Mouse (Mus musculus): ENCODE results near the gene Sptbn1. TPM values are rescaled to one million over a fixed set of nuclear protein-coding genes. Genes with fewer than 3 reads are reported as not detected.

Gene Sptbn1
- polyA plus RNA-seq, 1 experiment from 2014 or later = 137 TPM

DNA sequence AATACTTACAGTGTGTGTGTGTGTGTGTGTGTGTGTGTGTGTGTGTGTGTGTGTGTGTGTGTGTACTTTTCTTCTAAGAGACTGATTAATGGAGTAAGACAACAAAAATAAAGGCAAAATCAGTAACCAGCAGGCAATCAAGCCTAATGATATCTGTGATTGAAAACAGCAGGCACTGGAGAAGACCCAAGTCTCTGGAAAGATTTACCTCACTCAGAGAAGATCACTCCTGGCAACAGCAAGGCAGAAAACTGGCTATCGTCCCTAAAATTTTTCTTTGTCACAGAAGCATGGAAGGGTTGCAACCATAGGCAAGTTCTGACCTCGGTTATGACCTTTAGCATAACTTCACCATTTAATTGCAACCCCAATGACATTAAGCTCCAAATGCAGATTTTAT is 112.1 kb downstream of the Sptbn1 start:
- H3K4me1 ChIP-seq (ENCODE audit: control insufficient read depth, insufficient read depth, low read length) = 0 out of 2 replicates have a peak, but pooled peaks cover 5% of the 10 kb centered on the region
- no peak overlapping the region for H3K9ac ChIP-seq (replicated peaks; ENCODE audit: low read depth, low read length)
- no peak for ATAC-seq (ENCODE audit: insufficient number of reproducible peaks, insufficient read depth, low FRiP score, low read depth)
- H3K9me3 ChIP-seq (ENCODE audit: control insufficient read depth, low read depth, low read length) = no peaks in the 10 kb centered on the region
- H3K36me3 ChIP-seq (ENCODE audit: control insufficient read depth, insufficient read depth, low read length) = peaks cover 32% of the 10 kb centered on the region
- WGBS = 73% methylated on average over 2 of the region's 2 CpGs
- no peak overlapping the region for H3K4me3 ChIP-seq (ENCODE audit: low read depth, low read length)
- no peaks in the 10 kb centered on the region for H3K27me3 ChIP-seq (ENCODE audit: control insufficient read depth, insufficient read depth, low read length)
- H3K4me2 ChIP-seq (replicated peaks; ENCODE audit: low read depth, low read length) = no peak overlapping the region
- no peak overlapping the region for H3K27ac ChIP-seq (ENCODE audit: low read length)

DNA sequence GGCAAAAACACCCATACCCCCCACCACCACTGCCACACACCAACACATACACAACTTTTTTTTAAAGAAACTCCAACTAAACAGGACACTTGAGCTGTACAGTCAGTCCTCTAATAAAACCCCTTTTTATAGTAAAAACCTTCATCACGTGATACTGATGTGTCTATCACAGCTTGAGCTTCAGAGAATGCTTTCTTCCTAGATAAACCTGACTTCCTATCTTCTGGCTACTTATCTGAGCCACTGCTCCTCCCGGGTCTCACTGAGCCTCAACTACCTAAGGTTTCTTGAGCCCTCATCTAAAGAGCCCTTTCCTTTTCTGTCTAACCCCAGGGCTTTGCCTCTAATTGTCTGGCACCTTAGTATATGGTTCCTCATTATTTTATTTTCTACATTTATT is 113.0 kb downstream of the Sptbn1 start:
- ATAC-seq (ENCODE audit: insufficient number of reproducible peaks, insufficient read depth, low FRiP score, low read depth) = no peak

GRCm38 (mm10) chr11:30148888-30149287 is 119.1 kb downstream of the Sptbn1 start:
- no peak overlapping the region for H3K9ac ChIP-seq (replicated peaks; ENCODE audit: low read depth, low read length)
- H3K27me3 ChIP-seq (ENCODE audit: control insufficient read depth, insufficient read depth, low read length) = no peaks in the 10 kb centered on the region
- peaks cover 74% of the 10 kb centered on the region for H3K36me3 ChIP-seq (ENCODE audit: control insufficient read depth, insufficient read depth, low read length)
- H3K27ac ChIP-seq (ENCODE audit: low read length) = no peak overlapping the region
- H3K4me3 ChIP-seq (ENCODE audit: low read depth, low read length) = no peak overlapping the region
- WGBS = 76% methylated on average over 5 of the region's 5 CpGs
- no peaks in the 10 kb centered on the region for H3K9me3 ChIP-seq (ENCODE audit: control insufficient read depth, low read depth, low read length)
- H3K4me2 ChIP-seq (replicated peaks; ENCODE audit: low read depth, low read length) = no peak overlapping the region
- no peaks in the 10 kb centered on the region for H3K4me1 ChIP-seq (ENCODE audit: control insufficient read depth, insufficient read depth, low read length)
- ATAC-seq (ENCODE audit: insufficient number of reproducible peaks, insufficient read depth, low FRiP score, low read depth) = no peak

More for the DNA sequence above, 113.0 kb downstream of the Sptbn1 start:
- Histone ChIP-seq H3K4me1 (ENCODE audit: control insufficient read depth, insufficient read depth, low read length) (0 out of 2 replicates have a peak, but pooled peaks cover 3% of the 10 kb centered on the region), H3K9ac (replicated peaks; ENCODE audit: low read depth, low read length) (no peak overlapping the region), H3K4me2 (replicated peaks; ENCODE audit: low read depth, low read length) (no peak overlapping the region), H3K9me3 (ENCODE audit: control insufficient read depth, low read depth, low read length) (no peaks in the 10 kb centered on the region), H3K4me3 (ENCODE audit: low read depth, low read length) (no peak overlapping the region), H3K27ac (ENCODE audit: low read length) (no peak overlapping the region), H3K36me3 (ENCODE audit: control insufficient read depth, insufficient read depth, low read length) (peaks cover 42% of the 10 kb centered on the region), H3K27me3 (ENCODE audit: control insufficient read depth, insufficient read depth, low read length) (no peaks in the 10 kb centered on the region)
- whole genome bisulfite sequencing = 95% methylated on average over 2 of the region's 2 CpGs

DNA sequence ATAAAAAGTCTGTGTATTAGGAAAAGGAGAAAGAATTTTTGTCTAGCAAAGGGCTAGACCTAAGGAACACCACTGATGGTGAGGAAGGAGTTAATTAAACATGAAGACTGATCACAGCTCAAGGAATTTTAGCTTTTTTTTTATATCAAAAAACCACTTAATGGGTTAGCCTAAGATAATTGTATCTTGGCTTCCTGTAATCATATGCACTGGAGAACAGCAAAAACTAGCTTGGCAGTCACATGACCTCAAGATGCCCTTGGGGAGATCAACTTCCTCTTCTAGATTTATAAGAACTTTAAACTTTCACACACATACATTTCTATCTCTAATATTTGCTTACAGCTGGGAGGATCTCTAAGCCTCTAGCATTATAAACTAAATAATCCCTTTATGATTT is 119.6 kb downstream of the Sptbn1 start:
- Histone ChIP-seq H3K9ac (replicated peaks; ENCODE audit: low read depth, low read length) (no peak overlapping the region), H3K4me2 (replicated peaks; ENCODE audit: low read depth, low read length) (no peak overlapping the region), H3K36me3 (ENCODE audit: control insufficient read depth, insufficient read depth, low read length) (peaks cover 70% of the 10 kb centered on the region), H3K4me3 (ENCODE audit: low read depth, low read length) (no peak overlapping the region), H3K4me1 (ENCODE audit: control insufficient read depth, insufficient read depth, low read length) (no peaks in the 10 kb centered on the region), H3K9me3 (ENCODE audit: control insufficient read depth, low read depth, low read length) (no peaks in the 10 kb centered on the region), H3K27ac (ENCODE audit: low read length) (no peak overlapping the region), H3K27me3 (ENCODE audit: control insufficient read depth, insufficient read depth, low read length) (no peaks in the 10 kb centered on the region)
- no peak for ATAC-seq (ENCODE audit: insufficient number of reproducible peaks, insufficient read depth, low FRiP score, low read depth)

- 93% methylated on average over 1 of the region's 1 CpGs for WGBS
- Histone ChIP-seq H3K27me3 (ENCODE audit: control insufficient read depth, insufficient read depth, low read length) (no peaks in the 10 kb centered on the region), H3K4me1 (ENCODE audit: control insufficient read depth, insufficient read depth, low read length) (no peaks in the 10 kb centered on the region), H3K4me2 (replicated peaks; ENCODE audit: low read depth, low read length) (no peak overlapping the region), H3K9me3 (ENCODE audit: control insufficient read depth, low read depth, low read length) (no peaks in the 10 kb centered on the region), H3K9ac (replicated peaks; ENCODE audit: low read depth, low read length) (no peak overlapping the region), H3K4me3 (ENCODE audit: low read depth, low read length) (no peak overlapping the region), H3K36me3 (ENCODE audit: control insufficient read depth, insufficient read depth, low read length) (peaks cover 65% of the 10 kb centered on the region), H3K27ac (ENCODE audit: low read length) (no peak overlapping the region)
- ATAC-seq (ENCODE audit: insufficient number of reproducible peaks, insufficient read depth, low FRiP score, low read depth) = no peak
These were observed 120.1 kb downstream of the Sptbn1 start for GRCm38 (mm10) chr11:30147882-30148281.

DNA sequence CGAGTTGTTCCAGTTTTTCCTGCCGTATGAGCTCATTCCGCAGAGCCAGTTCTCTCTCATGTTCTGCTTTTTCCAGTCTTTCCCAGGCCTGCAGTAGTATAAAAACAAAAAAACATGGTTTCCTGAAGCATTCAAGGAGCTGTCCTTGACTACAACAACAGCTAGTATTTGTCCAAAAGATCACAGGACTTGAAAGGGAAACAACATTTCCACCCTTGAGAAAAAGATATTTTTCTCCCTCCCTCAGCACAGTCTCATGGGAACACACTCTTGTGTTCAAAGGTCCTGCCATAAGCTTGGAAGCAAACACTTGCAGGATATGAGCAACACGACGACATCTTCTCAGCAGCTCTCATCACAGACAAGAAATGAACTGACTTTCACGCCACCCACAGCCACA is 124.9 kb downstream of the Sptbn1 start:
- H3K36me3 ChIP-seq (ENCODE audit: control insufficient read depth, insufficient read depth, low read length) = peaks cover 75% of the 10 kb centered on the region
- H3K9ac ChIP-seq (replicated peaks; ENCODE audit: low read depth, low read length) = no peak overlapping the region
- 81% methylated on average over 6 of the region's 6 CpGs for WGBS
- ATAC-seq (ENCODE audit: insufficient number of reproducible peaks, insufficient read depth, low FRiP score, low read depth) = no peak
- no peak overlapping the region for H3K4me2 ChIP-seq (replicated peaks; ENCODE audit: low read depth, low read length)
- no peak overlapping the region for H3K27ac ChIP-seq (ENCODE audit: low read length)
- H3K27me3 ChIP-seq (ENCODE audit: control insufficient read depth, insufficient read depth, low read length) = no peaks in the 10 kb centered on the region
- H3K4me1 ChIP-seq (ENCODE audit: control insufficient read depth, insufficient read depth, low read length) = no peaks in the 10 kb centered on the region
- no peaks in the 10 kb centered on the region for H3K9me3 ChIP-seq (ENCODE audit: control insufficient read depth, low read depth, low read length)
- H3K4me3 ChIP-seq (ENCODE audit: low read depth, low read length) = no peak overlapping the region

DNA sequence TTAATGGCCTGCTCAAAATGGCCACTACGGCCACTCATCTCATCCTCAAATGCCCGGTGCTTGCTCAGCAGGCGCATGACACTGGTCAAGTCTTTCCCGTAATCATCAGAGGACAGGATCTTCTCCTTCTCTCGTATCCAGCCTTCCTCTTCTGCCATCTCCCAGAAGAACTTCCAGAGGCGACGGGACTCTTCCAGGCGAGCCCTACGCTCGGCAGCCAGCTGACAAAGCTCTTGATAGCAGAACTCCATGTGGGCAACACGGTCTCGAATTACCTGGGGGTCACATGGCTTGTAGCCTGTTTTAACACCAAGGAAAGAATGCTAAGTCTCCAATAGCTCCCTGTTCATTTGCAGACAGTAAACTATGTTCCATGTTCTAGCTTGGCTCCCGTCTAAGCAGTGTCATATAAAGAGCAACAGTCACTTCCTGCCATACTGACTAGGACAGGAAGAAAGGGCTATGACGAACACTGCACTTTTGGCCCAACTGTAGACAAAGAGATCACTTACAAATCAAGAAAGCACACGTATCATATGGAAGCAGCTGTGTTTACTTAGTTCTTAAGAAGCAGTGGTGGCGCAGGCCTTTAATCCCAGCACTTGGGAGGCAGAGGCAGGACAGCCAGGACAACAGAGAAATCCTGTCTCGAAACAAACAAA is 128.7 kb downstream of the Sptbn1 start:
- peaks cover 80% of the 10 kb centered on the region for H3K36me3 ChIP-seq (ENCODE audit: control insufficient read depth, insufficient read depth, low read length)
- 69% methylated on average over 17 of the region's 17 CpGs for WGBS
- no peaks in the 10 kb centered on the region for H3K9me3 ChIP-seq (ENCODE audit: control insufficient read depth, low read depth, low read length)
- no peak overlapping the region for H3K4me2 ChIP-seq (replicated peaks; ENCODE audit: low read depth, low read length)
- ATAC-seq (ENCODE audit: insufficient number of reproducible peaks, insufficient read depth, low FRiP score, low read depth) = no peak
- no peak overlapping the region for H3K27ac ChIP-seq (ENCODE audit: low read length)
- H3K4me1 ChIP-seq (ENCODE audit: control insufficient read depth, insufficient read depth, low read length) = no peaks in the 10 kb centered on the region
- H3K4me3 ChIP-seq (ENCODE audit: low read depth, low read length) = no peak overlapping the region
- H3K27me3 ChIP-seq (ENCODE audit: control insufficient read depth, insufficient read depth, low read length) = no peaks in the 10 kb centered on the region
- H3K9ac ChIP-seq (replicated peaks; ENCODE audit: low read depth, low read length) = no peak overlapping the region

GRCm38 (mm10) chr11:30137081-30137480 is 130.9 kb downstream of the Sptbn1 start:
- Histone ChIP-seq H3K27ac (ENCODE audit: low read length) (no peak overlapping the region), H3K9ac (replicated peaks; ENCODE audit: low read depth, low read length) (no peak overlapping the region), H3K4me3 (ENCODE audit: low read depth, low read length) (no peak overlapping the region), H3K36me3 (ENCODE audit: control insufficient read depth, insufficient read depth, low read length) (peaks cover 76% of the 10 kb centered on the region), H3K4me1 (ENCODE audit: control insufficient read depth, insufficient read depth, low read length) (no peaks in the 10 kb centered on the region), H3K9me3 (ENCODE audit: control insufficient read depth, low read depth, low read length) (no peaks in the 10 kb centered on the region), H3K4me2 (replicated peaks; ENCODE audit: low read depth, low read length) (no peak overlapping the region), H3K27me3 (ENCODE audit: control insufficient read depth, insufficient read depth, low read length) (no peaks in the 10 kb centered on the region)
- 86% methylated on average over 12 of the region's 12 CpGs for WGBS
- no peak for ATAC-seq (ENCODE audit: insufficient number of reproducible peaks, insufficient read depth, low FRiP score, low read depth)

DNA sequence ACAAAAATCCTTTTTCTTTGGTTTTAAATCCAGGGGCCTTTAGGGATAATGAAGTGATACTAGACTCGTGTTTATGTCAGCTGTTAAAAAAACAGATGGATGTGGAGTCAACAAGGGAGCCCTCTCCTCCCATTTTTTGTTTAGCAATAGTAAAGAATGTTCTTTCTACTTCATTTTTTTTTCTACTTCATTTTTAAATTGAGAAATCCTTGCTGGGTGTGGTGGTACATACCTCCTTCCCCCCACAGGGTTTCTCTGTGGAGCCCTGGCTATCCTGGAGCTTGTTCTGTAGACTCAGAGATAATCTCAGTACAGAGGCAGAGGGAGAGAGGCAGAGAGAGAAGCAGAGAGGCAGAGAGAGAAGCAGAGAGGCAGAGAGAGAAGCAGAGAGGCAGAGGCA is 133.9 kb downstream of the Sptbn1 start:
- Histone ChIP-seq H3K9me3 (ENCODE audit: control insufficient read depth, low read depth, low read length) (no peaks in the 10 kb centered on the region), H3K36me3 (ENCODE audit: control insufficient read depth, insufficient read depth, low read length) (peaks cover 77% of the 10 kb centered on the region), H3K27me3 (ENCODE audit: control insufficient read depth, insufficient read depth, low read length) (no peaks in the 10 kb centered on the region), H3K9ac (replicated peaks; ENCODE audit: low read depth, low read length) (no peak overlapping the region), H3K4me3 (ENCODE audit: low read depth, low read length) (no peak overlapping the region), H3K27ac (ENCODE audit: low read length) (no peak overlapping the region), H3K4me1 (ENCODE audit: control insufficient read depth, insufficient read depth, low read length) (no peaks in the 10 kb centered on the region), H3K4me2 (replicated peaks; ENCODE audit: low read depth, low read length) (no peak overlapping the region)
- 66% methylated on average over 1 of the region's 1 CpGs for WGBS
- no peak for ATAC-seq (ENCODE audit: insufficient number of reproducible peaks, insufficient read depth, low FRiP score, low read depth)

All from stomach, embryonic 14.5 days (tissue).